Mouse (Mus musculus) midbrain, embryonic 11.5 days (tissue): ENCODE results near the gene Lcmt2. TPM values are rescaled to one million over a fixed set of nuclear protein-coding genes. Genes with fewer than 3 reads are reported as not detected.
A peak's percentile ranks its signal among the peaks of the same experiment; 100 is the strongest.

Experiments
- ATAC-seq: fragments of 200-750 bp; cut with Nextera tagmentation; 2 replicates; pipeline ENCODE4 v1.8.0; 2017; ENCODE audit warnings: moderate TSS enrichment, moderate library complexity; ENCODE audit not compliant: low FRiP score
- DNase-seq: peaks from one replicate; pipeline ENCODE4 v3.0.0; 2015; ENCODE audit warnings: low spot score; ENCODE audit errors: missing footprints
- H3K27ac ChIP-seq: fragments of 300-500 bp; sonication (generic); 2 replicates; pipeline ENCODE4 v1.5.1; 2014; ENCODE audit warnings: low read depth, low read length
- H3K27me3 ChIP-seq: fragments of 300-500 bp; sonication (generic); 2 replicates; pipeline ENCODE4 v1.6.1; 2014; ENCODE audit warnings: mild to moderate bottlenecking, low read length, moderate library complexity, mixed read lengths; ENCODE audit not compliant: control insufficient read depth, insufficient read depth
- H3K36me3 ChIP-seq: fragments of 300-500 bp; sonication (generic); 2 replicates; pipeline ENCODE4 v1.6.1; 2014; ENCODE audit warnings: mild to moderate bottlenecking, low read length, moderate library complexity, mixed read lengths; ENCODE audit not compliant: control insufficient read depth, insufficient read depth
- H3K4me1 ChIP-seq: fragments of 300-500 bp; sonication (generic); 2 replicates; pipeline ENCODE4 v1.6.1; 2014; ENCODE audit warnings: low read length; ENCODE audit not compliant: control insufficient read depth, insufficient read depth
- H3K4me2 ChIP-seq: fragments of 300-500 bp; sonication (generic); 2 replicates; pipeline ENCODE4 v1.6.1; 2014; ENCODE audit warnings: mild to moderate bottlenecking, moderate library complexity
- H3K4me3 ChIP-seq: fragments of 300-500 bp; sonication (generic); 2 replicates; pipeline ENCODE4 v1.5.1; 2014; ENCODE audit warnings: low read depth, low read length
- H3K9ac ChIP-seq: fragments of 300-500 bp; sonication (generic); 2 replicates; pipeline ENCODE4 v1.6.1; 2014; ENCODE audit warnings: low read length
- H3K9me3 ChIP-seq: fragments of 300-500 bp; sonication (generic); 2 replicates; pipeline ENCODE4 v1.6.1; 2016; ENCODE audit warnings: low read length; ENCODE audit not compliant: control insufficient read depth
- WGBS: fragments of 180-500 bp; shearing (Covaris S2); extraction: QIAGEN DNeasy Blood & Tissue Kit; methylation state at CpG from one replicate; pipeline ENCODE4 v1.1.7; 2014; 5-methylcytosine and 5-hydroxymethylcytosine counted together
- polyA plus RNA-seq: library from polyadenylated mRNA; unstranded; fragments of >200 nt; fragmentation: Nextera tagmentation; extraction: Ambion mirVana; gene quantifications from 2 replicates; pipeline ENCODE4 v1.2.1, GENCODE M21; 2014

Lcmt2 gene
- 20.6 and 21.0 TPM in 2 replicates for polyA plus RNA-seq

DNA sequence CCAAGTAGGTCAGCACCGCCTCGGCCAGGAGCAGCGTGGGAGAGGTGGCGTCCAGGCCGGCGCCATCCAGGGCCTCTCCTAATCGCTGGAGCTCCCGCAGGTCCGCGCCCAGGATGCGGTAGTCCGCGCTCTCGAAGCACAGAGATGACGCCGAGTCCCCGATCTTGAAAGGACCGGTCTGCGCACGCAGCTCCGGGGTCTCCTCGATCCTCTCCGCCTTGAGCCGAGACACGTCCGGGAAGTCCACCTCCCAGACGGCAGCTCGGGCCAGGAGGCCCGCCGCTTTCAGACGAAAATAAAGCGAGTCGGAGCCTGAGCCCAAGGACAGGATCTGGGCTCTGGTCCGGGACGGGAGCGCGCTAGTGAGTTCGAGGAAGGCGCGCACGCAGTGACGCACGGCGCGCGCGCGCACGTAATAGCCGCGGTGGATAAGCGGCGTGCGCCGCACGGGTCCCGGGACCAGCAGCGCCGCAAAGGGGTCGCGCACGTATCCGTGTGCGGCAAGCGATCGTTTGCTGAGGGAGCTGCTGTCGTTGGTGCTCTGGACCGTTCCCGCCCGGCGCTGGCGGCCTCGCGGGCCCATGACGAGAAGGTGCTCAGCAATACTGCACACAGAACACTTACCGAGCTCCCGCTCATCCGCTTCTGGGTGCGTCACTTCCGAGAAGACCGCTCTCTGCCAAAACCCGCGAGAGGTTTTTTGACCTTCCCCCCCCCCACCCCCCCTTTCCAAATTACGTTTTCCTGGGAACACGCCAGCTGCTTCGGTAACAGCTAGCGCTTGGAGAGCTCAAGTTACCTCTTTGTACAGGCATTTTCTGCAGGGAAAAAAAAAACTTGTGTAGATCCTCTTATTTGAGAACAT lies at the start of gene Lcmt2, which contains the start of gene Adal:
Lcmt2 (minus strand) TSS at position 636 of the 865 bp plus-strand sequence.
Adal (plus strand) TSS at position 411 of the 865 bp plus-strand sequence.
- Histone ChIP-seq H3K4me1 (peaks cover 17% of the 10 kb centered on the region), H3K9ac (peak within 1 kb of the TSS; percentile 85), H3K27ac (peak within 1 kb of the TSS; percentile 96), H3K27me3 (no peaks in the 10 kb centered on the region), H3K4me2 (peak within 1 kb of the TSS; percentile 95), H3K4me3 (peak within 1 kb of the TSS; percentile 67), H3K36me3 (peaks cover 13% of the 10 kb centered on the region), H3K9me3 (peaks cover 6% of the 10 kb centered on the region; the same call in 1 of the 2 replicates)
- WGBS: 1% methylated on average over 87 of the region's 87 CpGs
- DNase-seq (peak; percentile 100), ATAC-seq (peak; percentile 95)

DNA sequence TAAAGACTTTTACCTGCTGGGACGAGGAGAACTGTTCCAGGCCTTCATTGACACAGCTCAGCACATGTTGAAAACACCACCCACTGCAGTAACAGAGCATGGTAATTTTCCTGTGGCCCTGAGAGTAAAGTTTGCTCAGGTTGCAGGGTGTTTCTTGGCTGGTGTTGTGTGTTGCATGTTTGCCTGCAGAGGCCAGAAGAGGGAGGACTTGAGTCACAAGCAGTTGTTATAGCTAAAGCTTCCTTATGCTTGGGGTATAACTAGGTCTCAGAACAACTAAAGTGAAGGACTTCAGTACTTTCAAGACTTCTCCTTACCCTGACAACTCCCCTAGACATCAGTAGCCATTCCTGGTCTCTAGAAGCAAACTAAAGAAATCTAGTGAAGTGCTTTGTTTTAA lies 48.1 kb upstream of the Lcmt2 start:
- no peak for DNase-seq
- whole genome bisulfite sequencing: 71% methylated on average over 1 of the region's 1 CpGs

GRCm38 (mm10) chr2:121184142-121184541 lies 43.7 kb upstream of the Lcmt2 start:
- H3K9ac ChIP-seq: no peak overlapping the region
- peaks cover 13% of the 10 kb centered on the region for H3K36me3 ChIP-seq
- DNase-seq (peak; percentile 69), ATAC-seq (no peak)
- no peaks in the 10 kb centered on the region for H3K27me3 ChIP-seq
- no peak overlapping the region for H3K4me2 ChIP-seq
- no peak overlapping the region for H3K4me3 ChIP-seq
- WGBS: 94% methylated on average over 7 of the region's 7 CpGs
- no peaks in the 10 kb centered on the region for H3K4me1 ChIP-seq
- no peaks in the 10 kb centered on the region for H3K9me3 ChIP-seq
- no peak overlapping the region for H3K27ac ChIP-seq

More for the DNA sequence above, 48.1 kb upstream of the Lcmt2 start:
- no peak for ATAC-seq
- Histone ChIP-seq H3K4me1 (no peaks in the 10 kb centered on the region), H3K27ac (no peak overlapping the region), H3K4me2 (no peak overlapping the region), H3K4me3 (no peak overlapping the region), H3K27me3 (no peaks in the 10 kb centered on the region), H3K9ac (no peak overlapping the region), H3K36me3 (peaks cover 28% of the 10 kb centered on the region), H3K9me3 (no peaks in the 10 kb centered on the region)

- H3K4me1 ChIP-seq: no peaks in the 10 kb centered on the region
- H3K36me3 ChIP-seq: peaks cover 19% of the 10 kb centered on the region
- H3K4me3 ChIP-seq: no peak overlapping the region
- no peak overlapping the region for H3K4me2 ChIP-seq
- no peaks in the 10 kb centered on the region for H3K9me3 ChIP-seq
- 92% methylated on average over 5 of the region's 5 CpGs for WGBS
- ATAC-seq (no peak), DNase-seq (peak; percentile 41)
- no peak overlapping the region for H3K9ac ChIP-seq
- no peak overlapping the region for H3K27ac ChIP-seq
- no peaks in the 10 kb centered on the region for H3K27me3 ChIP-seq
Observed at GRCm38 (mm10) chr2:121183431-121183830, 43.0 kb upstream of the Lcmt2 start.

GRCm38 (mm10) chr2:121178828-121179479 lies 38.5 kb upstream of the Lcmt2 start:
- 88% methylated on average over 3 of the region's 3 CpGs for WGBS
- Histone ChIP-seq H3K9ac (no peak overlapping the region), H3K9me3 (no peaks in the 10 kb centered on the region), H3K4me1 (no peaks in the 10 kb centered on the region), H3K4me2 (no peak overlapping the region), H3K36me3 (peaks cover 13% of the 10 kb centered on the region), H3K27me3 (no peaks in the 10 kb centered on the region), H3K27ac (no peak overlapping the region), H3K4me3 (no peak overlapping the region)
- ATAC-seq: no peak
- DNase-seq: no peak

GRCm38 (mm10) chr2:121170980-121171742 lies 30.7 kb upstream of the Lcmt2 start, which contains the start of gene Zscan29:
Gene Zscan29, minus strand, starts transcription at chr2:121171125.
- H3K4me2 ChIP-seq: peak within 1 kb of the TSS; percentile 82
- peaks cover 3% of the 10 kb centered on the region for H3K36me3 ChIP-seq
- peak within 1 kb of the TSS; percentile 72 for H3K4me3 ChIP-seq
- H3K9me3 ChIP-seq: no peaks in the 10 kb centered on the region
- peak within 1 kb of the TSS; percentile 64; the same call in 1 of the 2 replicates for H3K27ac ChIP-seq
- ATAC-seq (peak; percentile 98), DNase-seq (peak; percentile 99)
- peak within 1 kb of the TSS; percentile 84 for H3K9ac ChIP-seq
- no peaks in the 10 kb centered on the region for H3K27me3 ChIP-seq
- H3K4me1 ChIP-seq: peaks cover 20% of the 10 kb centered on the region
- WGBS: under 1% methylated on average over 65 of the region's 66 CpGs

- ATAC-seq (no peak; the same call in 1 of the 2 replicates), DNase-seq (no peak)
- no peaks in the 10 kb centered on the region for H3K9me3 ChIP-seq
- H3K9ac ChIP-seq: peak within 1 kb of the TSS; percentile 84
- H3K4me3 ChIP-seq: peak within 1 kb of the TSS; percentile 72
- H3K27ac ChIP-seq: peak within 1 kb of the TSS; percentile 64; the same call in 1 of the 2 replicates
- peaks cover 6% of the 10 kb centered on the region for H3K36me3 ChIP-seq
- under 1% methylated on average over 38 of the region's 38 CpGs for WGBS
- peaks cover 20% of the 10 kb centered on the region for H3K4me1 ChIP-seq
- H3K4me2 ChIP-seq: peak within 1 kb of the TSS; percentile 82
- no peaks in the 10 kb centered on the region for H3K27me3 ChIP-seq
Observed at GRCm38 (mm10) chr2:121170481-121170971, 30.1 kb upstream of the Lcmt2 start, which contains the start of gene Tubgcp4. Gene Tubgcp4, plus strand, starts transcription at chr2:121170654.

GRCm38 (mm10) chr2:121169902-121170301 lies 29.4 kb upstream of the Lcmt2 start:
- Histone ChIP-seq H3K4me1 (peaks cover 20% of the 10 kb centered on the region), H3K4me2 (peak overlapping the region; percentile 82), H3K4me3 (peak overlapping the region; percentile 72), H3K9ac (peak overlapping the region; percentile 84), H3K9me3 (no peaks in the 10 kb centered on the region), H3K36me3 (peaks cover 6% of the 10 kb centered on the region), H3K27me3 (no peaks in the 10 kb centered on the region), H3K27ac (no peak overlapping the region)
- WGBS: 9% methylated on average over 9 of the region's 9 CpGs
- ATAC-seq (no peak), DNase-seq (peak; percentile 88)
